Mouse (Mus musculus): ENCODE results near the gene Slc9a3r2. TPM values are rescaled to one million over a fixed set of nuclear protein-coding genes. Genes with fewer than 3 reads are reported as not detected.

Slc9a3r2 gene
- total RNA-seq, 2 experiments from 2014 or later: 66.9 to 72.8 TPM

- no peak for DNase-seq
Observed at GRCm38 (mm10) chr17:24593992-24594890, 55.9 kb downstream of the Slc9a3r2 start.

- DNase-seq: no peak
Observed at GRCm38 (mm10) chr17:24593248-24593647, 56.9 kb downstream of the Slc9a3r2 start.

- no peak for DNase-seq
Observed at GRCm38 (mm10) chr17:24591695-24592094, 58.4 kb downstream of the Slc9a3r2 start.

GRCm38 (mm10) chr17:24590943-24591342, 59.2 kb downstream of the Slc9a3r2 start:
- DNase-seq: no peak

Small RNAs within 50 kb of the gene (microRNA-seq; reads per million reads assigned to microRNA genes)
- gene Gm24589: not detected

Other genes starting within 250 kb of the Slc9a3r2 start
- 100 to 1,000 TPM in 1 of 2 experiments, 10 to 100 TPM in 1; 79.5 to 103 TPM for gene Rnps1, start 235.8 kb downstream of the Slc9a3r2 start, total RNA-seq (2021)
- 100 to 1,000 TPM; 654 to 683 TPM for gene Eci1, start 223.7 kb downstream of the Slc9a3r2 start, total RNA-seq (2021)
- 1 to 10 TPM in 1 of 2 experiments, under 1 TPM in 1; 0.96 to 3.0 TPM for gene Dnase1l2, start 207.2 kb downstream of the Slc9a3r2 start, total RNA-seq (2021)
- 10 to 100 TPM; 19.0 to 25.2 TPM for gene E4f1, start 180.0 kb downstream of the Slc9a3r2 start, total RNA-seq (2021)
- gene Pgp, start 179.9 kb downstream of the Slc9a3r2 start, total RNA-seq (2021): 10 to 100 TPM; 44.0 to 49.2 TPM
- under 1 TPM; 0.36 to 0.51 TPM for gene Bricd5, start 176.4 kb downstream of the Slc9a3r2 start, total RNA-seq (2021)
- gene Mlst8, start 171.2 kb downstream of the Slc9a3r2 start, total RNA-seq (2021): 10 to 100 TPM; 20.3 to 23.9 TPM
- gene Caskin1, start 161.7 kb downstream of the Slc9a3r2 start, total RNA-seq (2021): 10 to 100 TPM; 11.1 to 26.5 TPM
- gene Traf7, start 122.4 kb downstream of the Slc9a3r2 start, total RNA-seq (2021): 100 to 1,000 TPM in 1 of 2 experiments, 10 to 100 TPM in 1; 83.5 to 104 TPM
- gene Rab26, start 116.1 kb downstream of the Slc9a3r2 start, total RNA-seq (2021): 1 to 10 TPM; 1.2 to 1.5 TPM
- 10 to 100 TPM; 40.2 to 51.0 TPM for gene Pkd1, start 100.5 kb downstream of the Slc9a3r2 start, total RNA-seq (2021)
- gene Tsc2, start 17.7 kb downstream of the Slc9a3r2 start, total RNA-seq (2021): 100 to 1,000 TPM in 1 of 2 experiments, 10 to 100 TPM in 1; 84.9 to 110 TPM
- 10 to 100 TPM in 1 of 2 experiments, 1 to 10 TPM in 1; 6.4 to 11.6 TPM for gene Nthl1, start 17.6 kb downstream of the Slc9a3r2 start, total RNA-seq (2021)
- gene Npw, start 8.1 kb upstream of the Slc9a3r2 start, total RNA-seq (2021): not detected
- gene Zfp598, start 19.4 kb upstream of the Slc9a3r2 start, total RNA-seq (2021): 10 to 100 TPM; 38.9 to 42.2 TPM
- gene Syngr3, start 39.6 kb upstream of the Slc9a3r2 start, total RNA-seq (2021): 10 to 100 TPM in 1 of 2 experiments, 1 to 10 TPM in 1; 5.8 to 11.7 TPM
- 10 to 100 TPM; 36.0 to 36.8 TPM for gene Gfer, start 45.8 kb upstream of the Slc9a3r2 start, total RNA-seq (2021)
- gene Noxo1, start 45.9 kb upstream of the Slc9a3r2 start, total RNA-seq (2021): 1 to 10 TPM; 4.3 to 6.6 TPM
- gene Tbl3, start 57.3 kb upstream of the Slc9a3r2 start, total RNA-seq (2021): 10 to 100 TPM; 39.1 to 39.9 TPM
- under 1 TPM in 1 of 2 experiments, not detected in 1; 0.24 TPM for gene Rnf151, start 67.7 kb upstream of the Slc9a3r2 start, total RNA-seq (2021)
- 100 to 1,000 TPM; 785 to 825 TPM for gene Rps2, start 67.8 kb upstream of the Slc9a3r2 start, total RNA-seq (2021)
- 100 to 1,000 TPM; 422 to 522 TPM for gene Ndufb10, start 74.2 kb upstream of the Slc9a3r2 start, total RNA-seq (2021)
- 10 to 100 TPM; 12.0 to 51.3 TPM for gene Rpl3l, start 77.5 kb upstream of the Slc9a3r2 start, total RNA-seq (2021)
- gene Msrb1, start 86.3 kb upstream of the Slc9a3r2 start, total RNA-seq (2021): 10 to 100 TPM; 75.1 to 93.3 TPM
- 1 to 10 TPM; 1.6 to 2.0 TPM for gene Hs3st6, start 102.7 kb upstream of the Slc9a3r2 start, total RNA-seq (2021)
- under 1 TPM; 0.48 to 0.75 TPM for gene Meiob, start 154.0 kb upstream of the Slc9a3r2 start, total RNA-seq (2021)
- 100 to 1,000 TPM; 132 to 147 TPM for gene Hagh, start 189.8 kb upstream of the Slc9a3r2 start, total RNA-seq (2021)
- 10 to 100 TPM; 43.4 to 52.2 TPM for gene Fahd1, start 200.0 kb upstream of the Slc9a3r2 start, total RNA-seq (2021)
- gene Igfals, start 215.7 kb upstream of the Slc9a3r2 start, total RNA-seq (2021): 10 to 100 TPM in 1 of 2 experiments, 1 to 10 TPM in 1; 9.1 to 17.1 TPM
- gene Nubp2, start 236.0 kb upstream of the Slc9a3r2 start, total RNA-seq (2021): 10 to 100 TPM; 42.2 to 43.7 TPM
- 10 to 100 TPM; 31.5 to 35.6 TPM for gene Spsb3, start 236.3 kb upstream of the Slc9a3r2 start, total RNA-seq (2021)
- 10 to 100 TPM; 30.2 to 45.4 TPM for gene Eme2, start 244.8 kb upstream of the Slc9a3r2 start, total RNA-seq (2021)
- 100 to 1,000 TPM; 123 to 140 TPM for gene Mrps34, start 244.8 kb upstream of the Slc9a3r2 start, total RNA-seq (2021)
- 10 to 100 TPM; 43.6 to 51.3 TPM for gene Nme3, start 246.2 kb upstream of the Slc9a3r2 start, total RNA-seq (2021)